ENCODE assay signal across 8 mouse cellular contexts in genomic region chr16:36821474-36821873, GRCm38 (mm10). TPM values are rescaled to one million over a fixed set of nuclear protein-coding genes. Genes with fewer than 3 reads are reported as not detected.
A peak's percentile ranks its signal among the peaks of the same experiment; 100 is the strongest.
DNase-seq lines count a peak whose midpoint lies in the region; ATAC-seq lines count a peak whose summit lies in the region.

No protein-coding gene starts in this region.

- H3K9me3 ChIP-seq in embryonic facial prominence, embryonic 14.5 days (ENCODE audit: control insufficient read depth, low read length), result no peaks in the 10 kb centered on the region

- no peak overlapping the region for H3K27ac ChIP-seq in embryonic facial prominence, embryonic 14.5 days (replicated peaks; ENCODE audit: low read depth, low read length)

- no peak overlapping the region for H3K4me2 ChIP-seq in embryonic facial prominence, embryonic 14.5 days (ENCODE audit: low read depth, low read length)

- peak; percentile 75 for ATAC-seq in embryonic facial prominence, embryonic 14.5 days (ENCODE audit: low read depth)

- H3K9ac ChIP-seq in embryonic facial prominence, embryonic 14.5 days (ENCODE audit: low read depth, low read length), result no peak overlapping the region

- no peak overlapping the region for H3K4me3 ChIP-seq in embryonic facial prominence, embryonic 14.5 days (ENCODE audit: low read depth, low read length)

- H3K27me3 ChIP-seq in embryonic facial prominence, embryonic 14.5 days (replicated peaks; ENCODE audit: control insufficient read depth, insufficient read depth, low read length), result no peaks in the 10 kb centered on the region

- H3K36me3 ChIP-seq in embryonic facial prominence, embryonic 14.5 days (ENCODE audit: control insufficient read depth, insufficient read depth, low read length), result no peaks in the 10 kb centered on the region

- WGBS in embryonic facial prominence, embryonic 14.5 days, result 3% methylated on average over 3 of the region's 3 CpGs

- H3K4me1 ChIP-seq in embryonic facial prominence, embryonic 14.5 days (ENCODE audit: control insufficient read depth, insufficient read depth, low read length), result no peaks in the 10 kb centered on the region

- DNase-seq in adrenal gland, postnatal 14 days, result peak; percentile 22
- DNase-seq in adrenal gland, adult 18-20 months (ENCODE audit: low spot score in 2 of 2), result no peak
- peak; percentile 91 for DNase-seq in ES-CJ7 (ENCODE audit: low read depth, low spot score)
- peak; percentile 76 for DNase-seq in embryonic facial prominence, embryonic 14.5 days (ENCODE audit: low spot score)
- peak; percentile 76 for DNase-seq in lung, postnatal 36 days
- no peak for DNase-seq in gastrocnemius, postnatal 25 days
- no peak for DNase-seq in urinary bladder, postnatal 10 days (ENCODE audit: low spot score)
- no peak for DNase-seq in cerebellum, postnatal 10 days

RNA-seq across cellular contexts. Expression of gene Iqcb1, which starts 6.7 kb away (rescaled TPM):
- 15.3 and 17.5 TPM in 2 replicates for total RNA-seq in adrenal gland, postnatal 14 days (2021)
- 10 to 100 TPM; 16.2 to 20.3 TPM for total RNA-seq in adrenal gland, adult 18-20 months (2021)
- polyA plus RNA-seq in embryonic facial prominence, embryonic 14.5 days (2014; fragmentation: Nextera tagmentation; extraction: Ambion mirVana), result 32.2 and 37.9 TPM in 2 replicates
- total RNA-seq in gastrocnemius, postnatal 25 days (2021), result 1 to 10 TPM; 4.7 TPM

RNA-seq across cellular contexts. Expression of gene Slc15a2, which starts 36.7 kb away (rescaled TPM):
- total RNA-seq in adrenal gland, postnatal 14 days (2021), result 2.6 and 5.3 TPM in 2 replicates
- total RNA-seq in adrenal gland, adult 18-20 months (2021), result 1 to 10 TPM; 4.0 to 6.2 TPM
- polyA plus RNA-seq in embryonic facial prominence, embryonic 14.5 days (2014; fragmentation: Nextera tagmentation; extraction: Ambion mirVana), result 7.0 and 10.7 TPM in 2 replicates
- under 1 TPM; 0.51 to 0.83 TPM for total RNA-seq in gastrocnemius, postnatal 25 days (2021)

RNA-seq across cellular contexts. Expression of gene Eaf2, which starts 53.3 kb away (rescaled TPM):
- 2.1 and 2.4 TPM in 2 replicates for total RNA-seq in adrenal gland, postnatal 14 days (2021)
- total RNA-seq in adrenal gland, adult 18-20 months (2021), result 1 to 10 TPM; 2.0 to 2.8 TPM
- 3.4 and 3.6 TPM in 2 replicates for polyA plus RNA-seq in embryonic facial prominence, embryonic 14.5 days (2014; fragmentation: Nextera tagmentation; extraction: Ambion mirVana)
- under 1 TPM in 1 of 2 experiments, not detected in 1; 0.19 TPM for total RNA-seq in gastrocnemius, postnatal 25 days (2021)

RNA-seq across cellular contexts. Expression of gene Golgb1, which starts 53.5 kb away (rescaled TPM):
- 59.7 and 63.3 TPM in 2 replicates for total RNA-seq in adrenal gland, postnatal 14 days (2021)
- total RNA-seq in adrenal gland, adult 18-20 months (2021), result 10 to 100 TPM; 59.5 to 80.9 TPM
- 107 and 120 TPM in 2 replicates for polyA plus RNA-seq in embryonic facial prominence, embryonic 14.5 days (2014; fragmentation: Nextera tagmentation; extraction: Ambion mirVana)
- 10 to 100 TPM; 18.1 to 23.0 TPM for total RNA-seq in gastrocnemius, postnatal 25 days (2021)

Comparison
In these comparisons a context has a peak if more than half of its experiments do, and no peak if none do; other contexts are left out.
1. DNase-seq: peak in adrenal gland, postnatal 14 days (single experiment), ES-CJ7 (single experiment), embryonic facial prominence, embryonic 14.5 days (single experiment) and lung, postnatal 36 days (single experiment); none in adrenal gland, adult 18-20 months (0 of 2), gastrocnemius, postnatal 25 days (single experiment), urinary bladder, postnatal 10 days (single experiment) and cerebellum, postnatal 10 days (0 of 2).